Mouse (Mus musculus): Measurements from ENCODE around the gene Cym. TPM values are rescaled to one million over a fixed set of nuclear protein-coding genes. Genes with fewer than 3 reads are reported as not detected.

The Cym gene
- polyA plus RNA-seq, 1 experiment, result not detected

DNA sequence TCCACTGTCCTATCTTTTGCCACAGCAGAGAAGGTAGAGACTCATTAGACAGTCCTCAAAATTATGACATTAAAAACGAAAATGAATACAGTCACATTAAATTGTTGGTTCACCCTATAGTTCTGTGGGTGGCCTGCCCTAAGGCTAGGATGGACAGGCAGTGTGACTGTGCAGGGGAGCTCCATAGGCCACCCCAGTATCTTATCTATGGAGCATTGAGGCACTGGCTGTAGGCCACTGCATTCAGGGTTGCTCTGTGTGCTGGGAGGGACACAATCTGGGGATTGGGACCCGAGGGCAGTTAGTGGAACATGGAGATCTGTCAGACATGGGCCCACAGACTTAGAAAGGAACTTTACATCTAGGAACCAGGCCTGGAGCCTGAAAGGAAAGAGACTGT, 12.4 kb upstream of the Cym start:
- H3K27ac ChIP-seq (ENCODE audit: insufficient read depth, low read length), result no peak overlapping the region
- no peak overlapping the region for H3K4me3 ChIP-seq (replicated peaks; ENCODE audit: insufficient read depth, low read depth, low read length)
- no peak for DNase-seq
- no peaks in the 10 kb centered on the region for H3K4me1 ChIP-seq (ENCODE audit: control insufficient read depth, insufficient read depth, low read length)
- TF ChIP-seq CTCF (IDR thresholded peaks at IDR 0.05; ENCODE audit: borderline replicate concordance, insufficient read depth, low read depth, low read length), result no peak
- TF ChIP-seq POLR2A (IDR thresholded peaks at IDR 0.05; ENCODE audit: borderline replicate concordance, insufficient read depth, low read length), result no peak
- no peaks in the 10 kb centered on the region for H3K27me3 ChIP-seq (ENCODE audit: control insufficient read depth, insufficient read depth, low read length)
- WGBS, result 23% methylated on average over 2 of the region's 2 CpGs

GRCm38 (mm10) chr3:107233351-107233813, 11.8 kb upstream of the Cym start:
- TF ChIP-seq POLR2A (IDR thresholded peaks at IDR 0.05; ENCODE audit: borderline replicate concordance, insufficient read depth, low read length) (no peak), CTCF (IDR thresholded peaks at IDR 0.05; ENCODE audit: borderline replicate concordance, insufficient read depth, low read depth, low read length) (peak; percentile 92)
- WGBS, result 8% methylated on average over 11 of the region's 11 CpGs
- Histone ChIP-seq H3K4me1 (ENCODE audit: control insufficient read depth, insufficient read depth, low read length) (no peaks in the 10 kb centered on the region), H3K4me3 (replicated peaks; ENCODE audit: insufficient read depth, low read depth, low read length) (no peak overlapping the region), H3K27ac (ENCODE audit: insufficient read depth, low read length) (no peak overlapping the region), H3K27me3 (ENCODE audit: control insufficient read depth, insufficient read depth, low read length) (no peaks in the 10 kb centered on the region)
- DNase-seq, result peak; percentile 57 to 80

GRCm38 (mm10) chr3:107231202-107231601, 9.7 kb upstream of the Cym start:
- no peak for DNase-seq
- TF ChIP-seq POLR2A (IDR thresholded peaks at IDR 0.05; ENCODE audit: borderline replicate concordance, insufficient read depth, low read length) (no peak), CTCF (IDR thresholded peaks at IDR 0.05; ENCODE audit: borderline replicate concordance, insufficient read depth, low read depth, low read length) (no peak)
- no peak overlapping the region for H3K27ac ChIP-seq (ENCODE audit: insufficient read depth, low read length)
- H3K27me3 ChIP-seq (ENCODE audit: control insufficient read depth, insufficient read depth, low read length), result no peaks in the 10 kb centered on the region
- H3K4me3 ChIP-seq (replicated peaks; ENCODE audit: insufficient read depth, low read depth, low read length), result no peak overlapping the region
- 54% methylated on average over 4 of the region's 4 CpGs for WGBS
- H3K4me1 ChIP-seq (ENCODE audit: control insufficient read depth, insufficient read depth, low read length), result no peaks in the 10 kb centered on the region

DNA sequence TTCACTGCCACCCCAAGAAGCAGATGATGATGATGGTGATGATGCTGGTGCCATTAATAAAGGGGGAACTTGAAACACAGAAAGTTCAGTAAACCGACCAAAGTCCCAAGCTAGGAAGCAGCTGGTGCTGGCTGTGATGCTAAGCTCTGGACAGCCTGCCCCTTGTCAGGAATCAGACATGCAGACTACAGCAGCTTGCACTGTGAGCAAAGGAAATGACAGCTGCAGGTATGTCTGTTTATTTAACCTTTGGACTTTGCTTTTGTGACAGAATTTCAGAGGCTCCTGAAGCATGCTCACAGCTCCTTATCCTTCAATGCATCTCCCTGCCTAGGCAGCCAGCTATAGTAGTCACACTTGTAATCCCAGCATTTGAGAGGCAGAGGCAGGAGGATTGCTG, 9.0 kb upstream of the Cym start, which contains the start of gene A630076J17Rik:
TSS of gene A630076J17Rik (plus strand) at position 88 of the 400 bp plus-strand sequence.
- 48% methylated on average over 1 of the region's 1 CpGs for WGBS

GRCm38 (mm10) chr3:107229822-107230221, 8.3 kb upstream of the Cym start:
- no peak for DNase-seq
- Histone ChIP-seq H3K27ac (ENCODE audit: insufficient read depth, low read length) (no peak overlapping the region), H3K4me3 (replicated peaks; ENCODE audit: insufficient read depth, low read depth, low read length) (no peak overlapping the region), H3K4me1 (ENCODE audit: control insufficient read depth, insufficient read depth, low read length) (no peaks in the 10 kb centered on the region), H3K27me3 (ENCODE audit: control insufficient read depth, insufficient read depth, low read length) (no peaks in the 10 kb centered on the region)
- TF ChIP-seq CTCF (IDR thresholded peaks at IDR 0.05; ENCODE audit: borderline replicate concordance, insufficient read depth, low read depth, low read length) (no peak), POLR2A (IDR thresholded peaks at IDR 0.05; ENCODE audit: borderline replicate concordance, insufficient read depth, low read length) (no peak)
- 56% methylated on average over 5 of the region's 5 CpGs for WGBS

More for the DNA sequence above, 9.0 kb upstream of the Cym start, which contains the start of gene A630076J17Rik:
- TF ChIP-seq POLR2A (IDR thresholded peaks at IDR 0.05; ENCODE audit: borderline replicate concordance, insufficient read depth, low read length), result no peak
- TF ChIP-seq CTCF (IDR thresholded peaks at IDR 0.05; ENCODE audit: borderline replicate concordance, insufficient read depth, low read depth, low read length), result no peak
- no peak within 1 kb of the TSS for H3K27ac ChIP-seq (ENCODE audit: insufficient read depth, low read length)
- DNase-seq, result no peak
- no peaks in the 10 kb centered on the region for H3K4me1 ChIP-seq (ENCODE audit: control insufficient read depth, insufficient read depth, low read length)
- no peak within 1 kb of the TSS for H3K4me3 ChIP-seq (replicated peaks; ENCODE audit: insufficient read depth, low read depth, low read length)
- H3K27me3 ChIP-seq (ENCODE audit: control insufficient read depth, insufficient read depth, low read length), result no peaks in the 10 kb centered on the region

DNA sequence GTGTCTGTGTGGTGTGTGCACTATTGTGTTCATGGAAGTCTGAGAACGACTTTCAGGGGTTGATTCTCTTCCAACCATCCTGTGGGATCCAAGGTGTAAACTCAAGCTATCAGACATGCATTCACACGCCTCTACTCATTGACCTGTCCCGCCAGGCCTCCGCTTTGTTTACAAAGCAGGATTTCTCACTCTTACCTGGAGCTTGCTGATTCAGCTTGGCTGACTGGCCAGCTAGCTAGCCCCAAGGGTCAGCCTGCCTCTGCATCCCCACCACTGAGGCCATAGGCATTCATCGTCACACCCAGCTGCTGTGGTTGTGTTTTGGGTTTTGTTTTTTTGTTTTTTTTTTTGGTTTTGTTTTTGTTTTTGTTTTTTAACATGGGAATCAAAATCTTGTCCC, 7.7 kb upstream of the Cym start:
- TF ChIP-seq CTCF (IDR thresholded peaks at IDR 0.05; ENCODE audit: borderline replicate concordance, insufficient read depth, low read depth, low read length), result no peak
- TF ChIP-seq POLR2A (IDR thresholded peaks at IDR 0.05; ENCODE audit: borderline replicate concordance, insufficient read depth, low read length), result no peak
- WGBS, result 85% methylated on average over 5 of the region's 5 CpGs

DNA sequence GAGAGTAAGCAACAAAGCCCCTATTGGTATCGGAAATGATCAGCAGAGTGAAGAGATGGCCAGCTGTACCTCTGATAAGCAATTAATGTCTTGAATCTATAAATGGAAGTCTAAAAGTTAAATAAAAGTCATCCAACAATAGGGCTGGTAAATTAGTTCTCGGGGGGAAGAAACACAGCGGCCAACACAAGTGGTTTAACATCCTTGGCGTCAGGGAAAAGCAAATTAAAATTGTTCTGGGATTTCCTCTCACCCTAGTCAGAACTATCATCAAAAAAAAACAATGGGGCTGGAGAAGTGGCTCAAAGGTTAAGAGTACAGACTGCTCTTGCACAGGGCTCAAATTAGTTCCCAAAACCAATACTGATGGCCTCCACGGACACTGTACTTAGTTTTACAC, 4.3 kb upstream of the Cym start:
- Histone ChIP-seq H3K27ac (ENCODE audit: insufficient read depth, low read length) (no peak overlapping the region), H3K4me3 (replicated peaks; ENCODE audit: insufficient read depth, low read depth, low read length) (no peak overlapping the region), H3K27me3 (ENCODE audit: control insufficient read depth, insufficient read depth, low read length) (no peaks in the 10 kb centered on the region), H3K4me1 (ENCODE audit: control insufficient read depth, insufficient read depth, low read length) (no peaks in the 10 kb centered on the region)
- 93% methylated on average over 5 of the region's 5 CpGs for WGBS
- DNase-seq, result no peak
- no peak for TF ChIP-seq POLR2A (IDR thresholded peaks at IDR 0.05; ENCODE audit: borderline replicate concordance, insufficient read depth, low read length)
- TF ChIP-seq CTCF (IDR thresholded peaks at IDR 0.05; ENCODE audit: borderline replicate concordance, insufficient read depth, low read depth, low read length), result no peak

More for the DNA sequence above, 7.7 kb upstream of the Cym start:
- H3K4me3 ChIP-seq (replicated peaks; ENCODE audit: insufficient read depth, low read depth, low read length), result no peak overlapping the region
- no peak for DNase-seq
- no peak overlapping the region for H3K27ac ChIP-seq (ENCODE audit: insufficient read depth, low read length)
- no peaks in the 10 kb centered on the region for H3K4me1 ChIP-seq (ENCODE audit: control insufficient read depth, insufficient read depth, low read length)
- H3K27me3 ChIP-seq (ENCODE audit: control insufficient read depth, insufficient read depth, low read length), result no peaks in the 10 kb centered on the region

DNA sequence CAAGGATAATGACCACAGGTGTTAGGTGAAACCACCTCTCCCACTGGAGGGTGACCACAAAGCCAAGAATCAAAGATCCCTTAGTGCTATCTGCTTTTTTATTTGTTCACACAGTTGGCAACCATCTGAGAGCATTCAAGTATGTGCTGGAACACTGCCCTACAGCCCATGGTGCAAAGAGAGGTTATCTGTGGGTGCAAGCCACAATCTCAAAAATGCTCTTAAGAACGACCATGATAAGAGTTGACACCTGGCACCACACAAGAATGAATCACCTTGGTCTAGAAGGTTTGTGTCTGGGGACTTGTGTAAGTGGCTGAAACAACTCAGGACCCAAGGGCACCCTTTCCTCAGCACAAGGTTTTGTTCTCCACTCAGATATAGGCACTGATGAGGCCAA, 1.7 kb upstream of the Cym start:
- Histone ChIP-seq H3K4me3 (replicated peaks; ENCODE audit: insufficient read depth, low read depth, low read length) (no peak overlapping the region), H3K27me3 (ENCODE audit: control insufficient read depth, insufficient read depth, low read length) (no peaks in the 10 kb centered on the region; the same call in 1 of the 2 replicates), H3K4me1 (ENCODE audit: control insufficient read depth, insufficient read depth, low read length) (no peaks in the 10 kb centered on the region), H3K27ac (ENCODE audit: insufficient read depth, low read length) (no peak overlapping the region)
- WGBS, result 44% methylated on average over 1 of the region's 1 CpGs
- no peak for DNase-seq
- no peak for TF ChIP-seq CTCF (IDR thresholded peaks at IDR 0.05; ENCODE audit: borderline replicate concordance, insufficient read depth, low read depth, low read length)
- no peak for TF ChIP-seq POLR2A (IDR thresholded peaks at IDR 0.05; ENCODE audit: borderline replicate concordance, insufficient read depth, low read length)
